18 mouse cellular contexts compared by ENCODE assay signal in the genomic region with DNA sequence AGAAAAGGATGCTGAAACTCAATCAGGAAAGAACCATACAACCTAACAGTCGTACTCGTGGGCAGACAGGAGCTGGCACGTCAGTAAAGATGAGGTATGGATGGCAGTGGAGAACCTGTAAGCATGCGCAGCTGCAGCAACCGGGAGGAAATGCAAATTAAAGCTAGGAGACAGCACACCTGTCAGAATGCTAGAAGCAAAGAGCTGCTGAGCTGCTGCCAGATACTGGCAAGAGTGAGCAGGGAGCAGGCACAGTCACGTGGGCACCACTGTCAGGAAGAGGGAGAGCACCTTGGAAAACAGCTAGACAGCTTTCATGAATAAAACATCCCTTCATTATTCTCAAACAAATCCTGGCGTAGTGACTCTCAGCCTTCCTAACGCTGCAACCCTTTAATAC. TPM values are rescaled to one million over a fixed set of nuclear protein-coding genes. Genes with fewer than 3 reads are reported as not detected.
DNase-seq lines count a peak whose midpoint lies in the region; ATAC-seq and TF ChIP-seq lines count a peak whose summit lies in the region.
"Had no signal": no experiment of that assay in that cellular context is flagged by ENCODE, and none has a peak within 500 bp of the region (broad histone marks: within the 10 kb centered on the region; RNA-seq: fewer than 3 reads in every experiment).

No protein-coding gene starts in this region.

- no peaks in the 10 kb centered on the region for H3K9me3 ChIP-seq in midbrain, embryonic 14.5 days (ENCODE audit: control insufficient read depth, low read length)
- H3K9me3 ChIP-seq: G1E had no signal

- intact Hi-C loops in heart, postnatal 36 days (cut with DNase I) = loop anchor here (5.0 kb wide), 1 partner anchor 151 kb away; no protein-coding TSS in a partner anchor

- peak; percentile 34; the same call in 1 of the 2 replicates for ATAC-seq in frontal cortex, adult (ENCODE audit: low TSS enrichment)
- ATAC-seq in midbrain, embryonic 14.5 days (ENCODE audit: low FRiP score, low TSS enrichment) = peak; percentile 81
- ATAC-seq: intestine, embryonic 16.5 days had no signal

- no peak overlapping the region for H3K4me3 ChIP-seq in midbrain, embryonic 14.5 days (replicated peaks; ENCODE audit: low read depth, low read length)
- no peak overlapping the region for H3K4me3 ChIP-seq in cerebellum, adult 2 months (replicated peaks; ENCODE audit: insufficient read depth, low read depth, low read length)

- H3K36me3 ChIP-seq in midbrain, embryonic 14.5 days (ENCODE audit: control insufficient read depth, insufficient read depth, low read length) = no peaks in the 10 kb centered on the region
- H3K36me3 ChIP-seq: G1E had no signal

- H3K4me2 ChIP-seq in midbrain, embryonic 14.5 days (ENCODE audit: low read length) = peak overlapping the region; percentile 32

- no peaks in the 10 kb centered on the region for H3K27me3 ChIP-seq in midbrain, embryonic 14.5 days (ENCODE audit: control insufficient read depth, insufficient read depth, low read length)
- no peaks in the 10 kb centered on the region for H3K27me3 ChIP-seq in cerebellum, adult 2 months (ENCODE audit: control insufficient read depth, insufficient read depth, low read length)

- DNase-seq in frontal cortex, postnatal 25 days (ENCODE audit: low spot score in 2 of 2) = no peak
- peak; percentile 39 for DNase-seq in retina, postnatal 1 day
- no peak for DNase-seq in retina, embryonic 14.5 days (ENCODE audit: low spot score)
- DNase-seq in midbrain, embryonic 14.5 days = peak; percentile 80
- peak; percentile 53 for DNase-seq in telencephalon, adult 2 months (ENCODE audit: low read depth, low spot score)
- DNase-seq in cerebellum, adult 2 months = no peak
- DNase-seq in heart, postnatal 36 days = no peak
- DNase-seq: gastrocnemius, postnatal 10 days; kidney, postnatal 36 days; thymus, postnatal 25 days had no signal

- no peak overlapping the region for H3K9ac ChIP-seq in midbrain, embryonic 14.5 days (replicated peaks; ENCODE audit: low read length)

- H3K27ac ChIP-seq in midbrain, embryonic 14.5 days (replicated peaks; ENCODE audit: low read depth, low read length) = peak overlapping the region; percentile 80
- no peak overlapping the region for H3K27ac ChIP-seq in cerebellum, adult 2 months (ENCODE audit: insufficient read depth, low read length)

- 32% methylated on average over 8 of the region's 8 CpGs for WGBS in midbrain, embryonic 14.5 days
- 63% methylated on average over 8 of the region's 8 CpGs for WGBS in cerebellum, adult 2 months

- TF ChIP-seq POLR2A in cerebellum, adult 2 months (IDR thresholded peaks at IDR 0.05; ENCODE audit: borderline replicate concordance, insufficient read depth, low read length) = no peak

- peaks cover 24% of the 10 kb centered on the region for H3K4me1 ChIP-seq in midbrain, embryonic 14.5 days (ENCODE audit: control insufficient read depth, insufficient read depth, low read length)
- no peaks in the 10 kb centered on the region for H3K4me1 ChIP-seq in cerebellum, adult 2 months (ENCODE audit: control insufficient read depth, insufficient read depth, low read length)

- no peak for TF ChIP-seq CTCF in cerebellum, adult 2 months (IDR thresholded peaks at IDR 0.05; ENCODE audit: borderline replicate concordance, insufficient read depth, low read depth, low read length)

RNA-seq across cellular contexts. Expression of a gene that starts 42.9 kb away (rescaled TPM):
- polyA plus RNA-seq in midbrain, embryonic 14.5 days (2014; fragmentation: Nextera tagmentation; extraction: Ambion mirVana) = not detected in 2 replicates
- polyA plus RNA-seq in cerebellum, adult 2 months (2012; rRNA removed) = not detected in 2 replicates
- not detected for total RNA-seq in heart, postnatal 36 days (2021)
- total RNA-seq: G1E; gastrocnemius, postnatal 10 days; megakaryocyte progenitor cell, adult 5-6 weeks; neutrophil, adult 5-6 weeks had no signal
- polyA plus RNA-seq: G1E; heart, embryonic 14.5 days; intestine, embryonic 16.5 days; limb, embryonic 11.5 days; liver, embryonic 16.5 days had no signal

RNA-seq across cellular contexts. Expression of a gene that starts 56.6 kb away (rescaled TPM):
- not detected in 2 replicates for polyA plus RNA-seq in midbrain, embryonic 14.5 days (2014; fragmentation: Nextera tagmentation; extraction: Ambion mirVana)
- not detected in 2 replicates for polyA plus RNA-seq in cerebellum, adult 2 months (2012; rRNA removed)
- total RNA-seq in heart, postnatal 36 days (2021) = not detected
- total RNA-seq: G1E; gastrocnemius, postnatal 10 days; megakaryocyte progenitor cell, adult 5-6 weeks; neutrophil, adult 5-6 weeks had no signal
- polyA plus RNA-seq: G1E; heart, embryonic 14.5 days; intestine, embryonic 16.5 days; limb, embryonic 11.5 days; liver, embryonic 16.5 days had no signal

Comparison
In these comparisons a context has a peak if more than half of its experiments do, and no peak if none do; other contexts are left out.
1. DNase-seq: peak in retina, postnatal 1 day (single experiment), midbrain, embryonic 14.5 days (single experiment) and telencephalon, adult 2 months (single experiment); none in frontal cortex, postnatal 25 days (0 of 2), retina, embryonic 14.5 days (single experiment), cerebellum, adult 2 months (0 of 2) and heart, postnatal 36 days (0 of 2).